Mouse (Mus musculus): Measurements from ENCODE around the gene Asxl2.

DNA sequence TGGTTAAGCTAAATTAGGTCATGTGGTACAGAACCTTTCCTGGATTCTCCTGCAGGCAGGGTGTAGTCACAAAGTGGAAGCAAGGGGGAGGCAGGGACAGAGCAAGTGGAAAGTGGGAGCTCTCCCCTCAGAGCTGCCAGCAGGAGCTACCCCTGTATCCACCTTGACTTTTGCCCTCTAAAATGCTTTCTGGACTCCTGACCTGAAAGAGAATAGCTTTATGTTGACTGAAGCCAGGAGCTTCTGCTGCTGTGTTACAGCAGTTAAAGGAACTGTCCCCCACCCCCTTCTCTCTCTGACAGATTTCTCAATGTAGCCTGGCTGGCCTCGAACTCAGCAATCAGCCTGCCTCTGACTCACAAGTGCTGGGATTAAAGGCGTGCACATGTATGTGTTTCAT lies 112.9 kb downstream of the Asxl2 start:
- TF ChIP-seq POLR2A (IDR thresholded peaks at IDR 0.05; ENCODE audit: low read depth, low read length): no peak
- no peak for TF ChIP-seq E2F4 (IDR thresholded peaks at IDR 0.05; ENCODE audit: insufficient replicate concordance, low read depth, low read length)
